Mouse (Mus musculus) lung, postnatal 0 days (tissue): ENCODE data around the gene Gm9913.

Source experiments
- CTCF ChIP-seq: IDR thresholded peaks from 2 replicates; pipeline ENCODE4 v1.5.1; 2016; ENCODE audit warnings: antibody characterized with exemption, mild to moderate bottlenecking
- EP300 ChIP-seq: IDR thresholded peaks from 2 replicates; pipeline ENCODE4 v1.6.1; 2016; ENCODE audit warnings: antibody characterized with exemption, mild to moderate bottlenecking, control low read depth

DNA sequence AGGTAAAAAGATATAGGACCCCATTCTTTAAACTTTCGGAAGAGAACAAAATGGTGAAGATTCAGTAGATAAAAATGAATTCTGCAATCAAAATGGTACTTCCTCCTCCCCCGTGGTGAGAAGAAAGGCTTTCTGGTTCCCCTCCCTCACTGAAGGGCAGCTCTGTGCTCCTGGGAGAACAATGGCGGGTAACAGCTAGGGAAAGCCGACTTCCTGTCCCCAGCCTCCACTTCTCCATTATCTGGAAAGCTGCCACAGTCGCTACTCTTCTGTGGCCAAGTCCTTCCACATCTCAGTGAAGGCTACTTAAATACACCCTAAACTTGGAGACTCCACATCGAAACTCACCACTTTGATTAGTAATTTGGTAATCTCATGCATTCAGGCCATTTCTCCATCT lies 40.9 kb upstream of the Gm9913 start:
- no peak for TF ChIP-seq EP300
- TF ChIP-seq CTCF = no peak
